Mouse (Mus musculus): ENCODE data around the gene Spata32. TPM values are rescaled to one million over a fixed set of nuclear protein-coding genes. Genes with fewer than 3 reads are reported as not detected.

Gene Spata32
- polyA plus RNA-seq (2014; fragmentation: Nextera tagmentation; extraction: Ambion mirVana): not detected in 2 replicates

GRCm38 (mm10) chr11:103217790-103218516 is at the start of gene Spata32:
Gene Spata32, minus strand, starts transcription at chr11:103218432.
- peak; percentile 91 for ATAC-seq
- H3K9ac ChIP-seq (ENCODE audit: low read length): peak within 1 kb of the TSS; percentile 64
- peaks cover 4% of the 10 kb centered on the region; the same call in 1 of the 2 replicates for H3K4me1 ChIP-seq (ENCODE audit: control insufficient read depth, insufficient read depth, low read length)
- H3K27ac ChIP-seq (ENCODE audit: low read depth, low read length): 0 out of 2 replicates have a peak within 1 kb of the TSS, but pooled peaks have one; percentile 33
- H3K27me3 ChIP-seq (replicated peaks; ENCODE audit: control insufficient read depth, insufficient read depth, low read length): no peaks in the 10 kb centered on the region
- no peaks in the 10 kb centered on the region for H3K9me3 ChIP-seq (replicated peaks; ENCODE audit: control insufficient read depth, low read length)
- H3K4me3 ChIP-seq (ENCODE audit: low read depth, low read length): peak within 1 kb of the TSS; percentile 39
- DNase-seq (ENCODE audit: low spot score): peak; percentile 85
- H3K4me2 ChIP-seq (ENCODE audit: low read length): peak within 1 kb of the TSS; percentile 84
- H3K36me3 ChIP-seq (ENCODE audit: control insufficient read depth, insufficient read depth, low read length): peaks cover 23% of the 10 kb centered on the region
- under 1% methylated on average over 45 of the region's 45 CpGs for WGBS

- Histone ChIP-seq H3K27ac (ENCODE audit: low read depth, low read length) (peak within 1 kb of the TSS; percentile 88), H3K4me3 (ENCODE audit: low read depth, low read length) (peak within 1 kb of the TSS; percentile 66), H3K36me3 (ENCODE audit: control insufficient read depth, insufficient read depth, low read length) (no peaks in the 10 kb centered on the region), H3K9me3 (replicated peaks; ENCODE audit: control insufficient read depth, low read length) (no peaks in the 10 kb centered on the region), H3K9ac (ENCODE audit: low read length) (peak within 1 kb of the TSS; percentile 79), H3K4me1 (ENCODE audit: control insufficient read depth, insufficient read depth, low read length) (peaks cover 32% of the 10 kb centered on the region), H3K27me3 (replicated peaks; ENCODE audit: control insufficient read depth, insufficient read depth, low read length) (no peaks in the 10 kb centered on the region), H3K4me2 (ENCODE audit: low read length) (peak within 1 kb of the TSS; percentile 87)
- 1% methylated on average over 55 of the region's 55 CpGs for WGBS
- DNase-seq (ENCODE audit: low spot score) (peak; percentile 99), ATAC-seq (peak; percentile 98)
Measured at GRCm38 (mm10) chr11:103267346-103268219, 49.4 kb upstream of the Spata32 start, which contains the start of gene Map3k14. Gene Map3k14, minus strand, starts transcription at chr11:103267472.

GRCm38 (mm10) chr11:103266729-103267345 is 48.6 kb upstream of the Spata32 start:
- ATAC-seq: no peak; the same call in 1 of the 2 replicates
- H3K4me1 ChIP-seq (ENCODE audit: control insufficient read depth, insufficient read depth, low read length): peaks cover 32% of the 10 kb centered on the region
- H3K36me3 ChIP-seq (ENCODE audit: control insufficient read depth, insufficient read depth, low read length): no peaks in the 10 kb centered on the region
- WGBS: under 1% methylated on average over 42 of the region's 42 CpGs
- peak; percentile 41 for DNase-seq (ENCODE audit: low spot score)
- peak overlapping the region; percentile 87 for H3K4me2 ChIP-seq (ENCODE audit: low read length)
- H3K9ac ChIP-seq (ENCODE audit: low read length): peak overlapping the region; percentile 79
- no peaks in the 10 kb centered on the region for H3K9me3 ChIP-seq (replicated peaks; ENCODE audit: control insufficient read depth, low read length)
- peak overlapping the region; percentile 66 for H3K4me3 ChIP-seq (ENCODE audit: low read depth, low read length)
- H3K27me3 ChIP-seq (replicated peaks; ENCODE audit: control insufficient read depth, insufficient read depth, low read length): no peaks in the 10 kb centered on the region
- H3K27ac ChIP-seq (ENCODE audit: low read depth, low read length): peak overlapping the region; percentile 88

- H3K9me3 ChIP-seq (replicated peaks; ENCODE audit: control insufficient read depth, low read length): no peaks in the 10 kb centered on the region
- ATAC-seq (no peak), DNase-seq (ENCODE audit: low spot score) (no peak)
- no peak overlapping the region for H3K27ac ChIP-seq (ENCODE audit: low read depth, low read length)
- peaks cover 32% of the 10 kb centered on the region for H3K4me1 ChIP-seq (ENCODE audit: control insufficient read depth, insufficient read depth, low read length)
- 0 out of 2 replicates have a peak overlapping the region, but pooled peaks have one; percentile 18 for H3K9ac ChIP-seq (ENCODE audit: low read length)
- H3K36me3 ChIP-seq (ENCODE audit: control insufficient read depth, insufficient read depth, low read length): no peaks in the 10 kb centered on the region
- 65% methylated on average over 2 of the region's 2 CpGs for WGBS
- no peaks in the 10 kb centered on the region for H3K27me3 ChIP-seq (replicated peaks; ENCODE audit: control insufficient read depth, insufficient read depth, low read length)
- H3K4me2 ChIP-seq (ENCODE audit: low read length): peak overlapping the region; percentile 87
- H3K4me3 ChIP-seq (ENCODE audit: low read depth, low read length): peak overlapping the region; percentile 66; the same call in 1 of the 2 replicates
Measured at GRCm38 (mm10) chr11:103265856-103266255, 47.6 kb upstream of the Spata32 start.

GRCm38 (mm10) chr11:103265211-103265610 is 47.0 kb upstream of the Spata32 start:
- DNase-seq (ENCODE audit: low spot score): no peak
- WGBS: 26% methylated on average over 7 of the region's 7 CpGs
- H3K4me3 ChIP-seq (ENCODE audit: low read depth, low read length): no peak overlapping the region
- H3K27ac ChIP-seq (ENCODE audit: low read depth, low read length): no peak overlapping the region
- peak overlapping the region; percentile 87 for H3K4me2 ChIP-seq (ENCODE audit: low read length)
- no peak overlapping the region for H3K9ac ChIP-seq (ENCODE audit: low read length)
- H3K9me3 ChIP-seq (replicated peaks; ENCODE audit: control insufficient read depth, low read length): no peaks in the 10 kb centered on the region
- ATAC-seq: no peak
- H3K36me3 ChIP-seq (ENCODE audit: control insufficient read depth, insufficient read depth, low read length): no peaks in the 10 kb centered on the region
- H3K27me3 ChIP-seq (replicated peaks; ENCODE audit: control insufficient read depth, insufficient read depth, low read length): no peaks in the 10 kb centered on the region
- H3K4me1 ChIP-seq (ENCODE audit: control insufficient read depth, insufficient read depth, low read length): peaks cover 32% of the 10 kb centered on the region

GRCm38 (mm10) chr11:103264427-103265005 is 46.3 kb upstream of the Spata32 start:
- WGBS: 70% methylated on average over 20 of the region's 20 CpGs
- DNase-seq (ENCODE audit: low spot score) (no peak), ATAC-seq (no peak)
- H3K36me3 ChIP-seq (ENCODE audit: control insufficient read depth, insufficient read depth, low read length): no peaks in the 10 kb centered on the region
- H3K4me1 ChIP-seq (ENCODE audit: control insufficient read depth, insufficient read depth, low read length): peaks cover 32% of the 10 kb centered on the region
- H3K27ac ChIP-seq (ENCODE audit: low read depth, low read length): peak overlapping the region; percentile 52; the same call in 1 of the 2 replicates
- no peaks in the 10 kb centered on the region for H3K27me3 ChIP-seq (replicated peaks; ENCODE audit: control insufficient read depth, insufficient read depth, low read length)
- H3K9ac ChIP-seq (ENCODE audit: low read length): peak overlapping the region; percentile 33; the same call in 1 of the 2 replicates
- no peak overlapping the region for H3K4me3 ChIP-seq (ENCODE audit: low read depth, low read length)
- peak overlapping the region; percentile 87 for H3K4me2 ChIP-seq (ENCODE audit: low read length)
- no peaks in the 10 kb centered on the region for H3K9me3 ChIP-seq (replicated peaks; ENCODE audit: control insufficient read depth, low read length)

GRCm38 (mm10) chr11:103263551-103263950 is 45.3 kb upstream of the Spata32 start:
- peaks cover 32% of the 10 kb centered on the region for H3K4me1 ChIP-seq (ENCODE audit: control insufficient read depth, insufficient read depth, low read length)
- H3K9me3 ChIP-seq (replicated peaks; ENCODE audit: control insufficient read depth, low read length): no peaks in the 10 kb centered on the region
- no peak overlapping the region for H3K27ac ChIP-seq (ENCODE audit: low read depth, low read length)
- H3K36me3 ChIP-seq (ENCODE audit: control insufficient read depth, insufficient read depth, low read length): no peaks in the 10 kb centered on the region
- WGBS: 41% methylated on average over 10 of the region's 10 CpGs
- DNase-seq (ENCODE audit: low spot score) (no peak), ATAC-seq (no peak)
- no peak overlapping the region for H3K4me3 ChIP-seq (ENCODE audit: low read depth, low read length)
- no peak overlapping the region; the same call in none of the 2 replicates for H3K9ac ChIP-seq (ENCODE audit: low read length)
- H3K27me3 ChIP-seq (replicated peaks; ENCODE audit: control insufficient read depth, insufficient read depth, low read length): no peaks in the 10 kb centered on the region
- H3K4me2 ChIP-seq (ENCODE audit: low read length): peak overlapping the region; percentile 20; the same call in 1 of the 2 replicates
